Mouse (Mus musculus): ENCODE data around the gene Scarb1. TPM values are rescaled to one million over a fixed set of nuclear protein-coding genes. Genes with fewer than 3 reads are reported as not detected.

Gene Scarb1
- polyA plus RNA-seq (2012; ENCODE audit: low replicate concordance), result 37.1 and 37.5 TPM in 2 replicates

DNA sequence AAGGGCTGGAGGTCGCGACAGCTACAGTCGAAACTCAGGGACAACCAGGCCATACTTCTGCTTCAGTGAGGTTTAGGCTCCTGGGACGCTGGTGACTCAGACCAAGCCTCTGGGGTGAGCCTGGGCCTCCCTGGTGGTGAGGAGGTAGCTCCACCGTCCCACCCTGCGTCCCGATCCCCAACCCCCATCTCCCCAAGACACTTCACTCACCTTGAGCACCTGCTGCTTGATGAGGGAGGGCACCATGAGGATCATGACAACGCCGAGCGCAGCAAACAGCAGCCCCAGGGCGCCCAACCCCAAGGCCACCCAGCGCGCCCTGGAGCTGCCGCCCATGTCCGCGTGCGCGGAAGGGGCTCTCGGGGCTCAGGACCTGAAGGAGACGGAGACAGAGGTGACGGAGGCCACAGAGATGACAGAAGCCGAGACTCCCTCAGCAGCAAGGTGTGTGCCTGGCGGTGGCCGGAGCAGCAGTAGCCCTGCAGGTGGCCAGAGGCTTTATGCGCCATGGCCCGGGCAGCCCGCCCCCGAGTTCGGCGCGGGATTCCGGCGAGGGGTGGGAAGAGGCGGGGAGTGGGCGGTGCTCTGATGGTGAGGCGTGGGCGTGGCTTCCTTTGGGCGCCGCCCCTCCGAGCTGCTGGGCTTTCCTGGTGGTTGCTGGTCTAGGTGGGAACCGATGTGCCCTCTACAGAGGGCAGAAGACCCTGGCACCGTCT, at the start of gene Scarb1:
Gene Scarb1, minus strand, starts transcription at position 548 of the 716 bp plus-strand sequence.

DNA sequence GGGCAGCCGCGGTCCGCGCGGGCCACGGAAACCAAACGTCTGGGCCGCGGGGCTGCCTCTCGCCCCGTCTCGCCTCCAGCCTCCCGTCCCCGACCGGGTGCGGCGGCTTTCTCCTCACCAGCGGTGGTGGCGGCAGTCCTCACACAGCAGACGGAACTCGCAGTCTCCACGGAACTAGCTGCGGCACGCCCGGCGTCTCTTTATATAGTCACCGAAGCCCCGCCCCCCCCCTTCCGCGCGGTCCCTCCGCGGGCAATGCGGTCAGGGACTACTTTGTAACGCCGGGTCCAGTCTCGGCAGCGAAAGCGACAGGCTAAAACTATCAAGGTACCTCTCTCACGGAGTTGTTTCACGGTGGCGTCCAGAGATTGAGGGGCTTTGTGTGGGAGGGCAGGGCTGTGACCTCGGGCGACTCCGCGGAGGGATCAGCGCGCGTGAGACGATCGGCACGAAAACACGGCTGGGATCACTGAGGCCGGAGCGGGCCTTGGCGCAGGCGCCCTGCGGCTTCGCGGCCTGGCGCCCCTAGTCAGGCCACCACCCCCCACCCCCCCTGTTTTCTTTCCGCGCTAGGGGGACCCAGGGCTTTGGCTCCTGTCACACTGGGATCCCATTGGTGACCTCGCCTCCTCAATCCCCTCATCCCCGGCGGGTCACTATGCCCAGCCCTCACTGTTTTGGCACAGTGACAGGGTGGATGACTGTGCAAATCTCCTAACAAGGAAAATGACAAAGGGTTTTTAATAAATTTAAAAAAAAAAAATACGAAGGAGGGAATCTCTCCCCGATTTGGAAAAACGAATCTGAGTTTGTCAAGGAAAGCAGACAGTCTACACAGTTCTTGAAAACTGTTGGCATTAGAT, 48.9 kb upstream of the Scarb1 start, which contains the start of gene Ubc:
Gene Ubc, minus strand, starts transcription at position 624 of the 863 bp plus-strand sequence.

DNA sequence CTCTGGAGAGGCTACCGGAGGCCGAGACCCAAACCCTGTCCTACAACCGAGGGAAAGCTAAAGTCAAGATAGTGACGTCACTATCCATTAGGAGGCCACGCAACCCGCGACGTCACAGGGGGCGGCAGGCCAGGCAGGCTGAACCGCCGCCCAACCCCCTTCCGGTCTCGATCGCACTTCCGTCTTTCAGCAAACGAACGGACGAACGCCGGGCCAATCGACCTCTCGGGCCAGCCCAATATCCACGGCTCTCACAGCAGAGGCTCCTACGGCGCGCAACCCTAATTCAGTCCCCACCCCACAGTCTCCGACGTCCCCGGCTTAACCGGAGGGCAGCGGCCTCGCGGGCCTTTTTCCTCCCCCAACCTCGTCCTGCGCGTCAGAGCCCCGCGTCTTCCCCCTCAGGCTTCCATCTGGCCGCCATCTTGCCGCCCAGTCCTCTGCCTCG, 48.3 kb upstream of the Scarb1 start, which contains the start of gene Gm10382:
Gene Gm10382, plus strand, starts transcription at position 192 of the 448 bp plus-strand sequence.

Other genes with a start within 250 kb of the Scarb1 start
- 226 and 635 TPM in 2 replicates for gene Ncor2, start 161.9 kb downstream of the Scarb1 start, polyA plus RNA-seq (2012; ENCODE audit: low replicate concordance)
- 0.31 and 0.62 TPM in 2 replicates for gene Gm10382, start 48.2 kb upstream of the Scarb1 start, polyA plus RNA-seq (2012; ENCODE audit: low replicate concordance)
- 215 and 492 TPM in 2 replicates for gene Ubc, start 49.1 kb upstream of the Scarb1 start, polyA plus RNA-seq (2012; ENCODE audit: low replicate concordance)
- 21.8 and 50.6 TPM in 2 replicates for gene Dhx37, start 93.0 kb upstream of the Scarb1 start, polyA plus RNA-seq (2012; ENCODE audit: low replicate concordance)
- 18.5 and 20.0 TPM in 2 replicates for gene Bri3bp, start 100.5 kb upstream of the Scarb1 start, polyA plus RNA-seq (2012; ENCODE audit: low replicate concordance)
- 18.3 and 25.6 TPM in 2 replicates for gene Aacs, start 134.7 kb upstream of the Scarb1 start, polyA plus RNA-seq (2012; ENCODE audit: low replicate concordance)
- 0.17 and 0.41 TPM in 2 replicates for gene Tmem132b, start 190.7 kb upstream of the Scarb1 start, polyA plus RNA-seq (2012; ENCODE audit: low replicate concordance)